Mouse (Mus musculus) limb, embryonic 10.5 days (tissue): ENCODE measurements at regions not wholly inside any gene's neighbourhood (a gene's known extent, or its start where the extent isn't known, plus 50 kb on each side); places are given as distances from the start of the nearest gene placed in this dataset.

Experiments
- DNase-seq: peaks from one replicate; pipeline ENCODE4 v3.0.0-alpha.2; 2017; ENCODE audit warnings: low spot score
- H3K27ac ChIP-seq: fragments of 300-500 bp; sonication (generic); 2 replicates; pipeline ENCODE4 v1.5.1; 2016; ENCODE audit warnings: mild to moderate bottlenecking
- H3K27me3 ChIP-seq: fragments of 300-500 bp; sonication (generic); 2 replicates; pipeline ENCODE4 v1.6.1; 2016; ENCODE audit warnings: low read depth, mild to moderate bottlenecking; ENCODE audit not compliant: poor library complexity, severe bottlenecking
- H3K36me3 ChIP-seq: fragments of 300-500 bp; sonication (generic); 2 replicates; pipeline ENCODE4 v1.6.1; 2016; ENCODE audit warnings: mild to moderate bottlenecking, moderate library complexity
- H3K4me1 ChIP-seq: fragments of 300-500 bp; sonication (generic); 2 replicates; pipeline ENCODE4 v1.6.1; 2016
- H3K4me3 ChIP-seq: fragments of 300-500 bp; sonication (generic); 2 replicates; pipeline ENCODE4 v1.5.1; 2016; ENCODE audit warnings: mild to moderate bottlenecking, moderate library complexity
- H3K9me3 ChIP-seq: fragments of 300-500 bp; sonication (generic); replicated peaks from 2 replicates; pipeline ENCODE4 v1.6.1; 2016; ENCODE audit warnings: mild to moderate bottlenecking
- WGBS: fragments of 180-500 bp; shearing (Covaris S2); methylation state at CpG from one replicate; pipeline ENCODE4 v1.1.7; 2016; 5-methylcytosine and 5-hydroxymethylcytosine counted together

DNA sequence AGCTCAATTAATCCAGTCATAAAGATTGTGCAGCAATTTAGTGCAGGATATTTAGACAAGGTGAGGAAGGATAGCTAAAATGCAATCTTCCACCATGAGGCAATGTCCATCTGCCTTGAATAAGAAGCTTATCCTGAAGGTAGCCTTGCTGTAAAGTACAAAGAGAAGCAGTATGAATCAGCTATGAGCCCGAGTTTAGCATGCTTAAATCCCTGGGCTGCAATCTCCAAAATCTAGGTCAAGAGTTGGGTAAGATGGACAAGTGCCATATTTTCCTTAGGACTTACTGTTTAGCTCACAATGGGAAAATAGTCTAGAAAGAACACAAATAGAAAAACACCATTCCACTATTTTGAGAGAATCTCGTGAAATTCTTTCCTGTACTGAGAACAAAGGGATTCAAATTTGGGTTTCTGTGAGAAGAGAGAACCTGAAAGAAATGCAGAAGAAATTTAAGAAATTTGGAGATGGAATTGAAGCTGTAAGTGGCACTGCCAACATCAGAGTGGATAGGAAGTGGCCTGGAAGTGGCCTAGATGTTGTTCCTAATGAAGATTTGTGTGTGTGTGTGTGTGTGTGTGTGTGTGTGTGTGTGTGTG is 449.9 kb downstream of the Tns3 start:
- Histone ChIP-seq H3K27ac (no peak overlapping the region), H3K27me3 (no peaks in the 10 kb centered on the region), H3K36me3 (no peaks in the 10 kb centered on the region), H3K4me1 (no peaks in the 10 kb centered on the region), H3K4me3 (no peak overlapping the region), H3K9me3 (no peaks in the 10 kb centered on the region)
- no peak for DNase-seq
- WGBS = 82% methylated on average over 2 of the region's 2 CpGs

DNA sequence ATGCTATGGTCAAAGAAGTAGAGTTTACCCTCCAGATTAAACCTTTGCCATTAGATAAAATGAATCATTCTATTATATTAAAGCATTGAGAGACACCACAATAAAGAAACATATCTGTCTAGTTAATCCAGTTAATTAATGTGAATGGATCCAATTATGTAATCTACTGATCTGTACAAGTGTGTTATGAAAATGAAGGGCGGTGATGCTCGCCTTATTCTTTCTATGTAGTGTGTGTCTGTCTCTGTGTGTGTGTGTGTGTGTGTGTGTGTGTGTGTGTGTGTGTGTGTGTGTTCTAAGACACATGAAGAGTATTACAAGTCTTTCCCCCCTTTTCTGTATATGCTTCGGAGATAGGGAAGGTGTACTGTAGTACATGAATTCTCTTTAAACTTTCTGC is 451.2 kb downstream of the Tns3 start:
- DNase-seq = no peak
- H3K4me3 ChIP-seq = no peak overlapping the region
- no peaks in the 10 kb centered on the region for H3K9me3 ChIP-seq
- H3K4me1 ChIP-seq = no peaks in the 10 kb centered on the region
- WGBS = 94% methylated on average over 3 of the region's 3 CpGs
- H3K27me3 ChIP-seq = no peaks in the 10 kb centered on the region
- H3K27ac ChIP-seq = no peak overlapping the region
- H3K36me3 ChIP-seq = no peaks in the 10 kb centered on the region

DNA sequence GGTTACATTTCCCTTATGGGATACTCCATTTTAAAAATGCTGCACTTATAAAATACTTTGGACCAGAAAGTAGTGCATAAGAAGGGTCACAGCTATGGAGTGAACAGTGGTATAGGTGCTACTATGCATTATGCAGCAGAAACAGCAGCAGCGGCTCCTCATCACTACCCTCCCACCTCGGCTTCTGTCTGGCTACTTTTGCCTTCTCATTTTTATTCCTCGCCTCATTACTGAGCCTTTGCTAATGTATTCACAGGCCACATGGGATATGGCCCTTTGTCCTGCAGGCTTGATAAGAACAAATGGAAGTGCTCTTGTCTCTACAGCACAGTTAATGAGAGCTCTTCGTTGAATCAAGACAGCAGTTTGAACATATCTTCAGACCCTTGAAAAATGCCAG is 451.6 kb downstream of the Tns3 start:
- no peaks in the 10 kb centered on the region for H3K9me3 ChIP-seq
- H3K4me1 ChIP-seq = no peaks in the 10 kb centered on the region
- no peaks in the 10 kb centered on the region for H3K36me3 ChIP-seq
- no peak overlapping the region for H3K27ac ChIP-seq
- DNase-seq = no peak
- WGBS = 84% methylated on average over 4 of the region's 4 CpGs
- no peaks in the 10 kb centered on the region for H3K27me3 ChIP-seq
- H3K4me3 ChIP-seq = no peak overlapping the region

DNA sequence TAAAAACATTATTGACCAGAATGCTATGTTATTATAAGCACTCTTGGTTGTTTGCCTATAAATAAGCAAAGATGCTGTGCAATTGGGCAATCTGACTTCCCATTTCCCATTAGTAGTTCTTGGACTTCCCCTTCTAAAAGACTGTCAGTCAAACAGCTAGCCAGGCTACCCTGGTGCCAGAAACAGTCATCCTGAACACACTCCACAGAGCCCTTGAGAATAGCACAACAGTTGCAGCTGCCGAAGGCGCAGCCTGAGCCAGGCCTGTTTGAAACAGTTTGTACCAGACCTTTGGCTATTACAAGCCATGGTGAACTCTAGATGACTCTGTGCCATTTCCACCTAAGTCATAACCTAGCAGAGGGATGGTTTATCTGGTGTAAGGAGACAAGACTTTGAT is 455.3 kb downstream of the Tns3 start:
- Histone ChIP-seq H3K4me1 (no peaks in the 10 kb centered on the region), H3K27me3 (no peaks in the 10 kb centered on the region), H3K36me3 (no peaks in the 10 kb centered on the region), H3K4me3 (no peak overlapping the region), H3K27ac (no peak overlapping the region), H3K9me3 (no peaks in the 10 kb centered on the region)
- WGBS = 96% methylated on average over 2 of the region's 2 CpGs
- no peak for DNase-seq

DNA sequence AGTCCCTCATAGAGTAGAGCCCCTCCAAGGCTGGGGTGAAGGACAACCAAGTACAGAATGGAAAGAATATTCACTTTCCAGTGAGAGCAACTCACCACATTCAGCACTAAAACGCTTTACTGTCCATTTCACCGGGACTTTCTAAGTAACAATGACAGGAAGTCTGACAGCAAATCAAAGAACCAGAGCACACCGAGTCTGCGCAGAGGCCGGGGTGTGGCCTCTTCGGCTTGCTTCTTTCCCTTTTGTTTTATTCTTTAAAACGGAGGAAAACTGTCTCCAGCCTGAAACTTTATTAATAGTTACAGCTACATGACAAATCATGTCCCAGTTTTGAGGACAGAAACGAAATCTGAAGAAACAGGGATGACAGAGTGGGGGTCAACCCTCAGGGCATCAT is 465.0 kb downstream of the Tns3 start:
- no peaks in the 10 kb centered on the region for H3K9me3 ChIP-seq
- H3K4me3 ChIP-seq = no peak overlapping the region
- H3K36me3 ChIP-seq = no peaks in the 10 kb centered on the region
- H3K27ac ChIP-seq = no peak overlapping the region
- peaks cover under 1% of the 10 kb centered on the region; the same call in 1 of the 2 replicates for H3K4me1 ChIP-seq
- no peaks in the 10 kb centered on the region for H3K27me3 ChIP-seq
- DNase-seq = no peak
- 89% methylated on average over 8 of the region's 8 CpGs for WGBS
